ENCODE assay signal across 9 mouse cellular contexts in the genomic region with DNA sequence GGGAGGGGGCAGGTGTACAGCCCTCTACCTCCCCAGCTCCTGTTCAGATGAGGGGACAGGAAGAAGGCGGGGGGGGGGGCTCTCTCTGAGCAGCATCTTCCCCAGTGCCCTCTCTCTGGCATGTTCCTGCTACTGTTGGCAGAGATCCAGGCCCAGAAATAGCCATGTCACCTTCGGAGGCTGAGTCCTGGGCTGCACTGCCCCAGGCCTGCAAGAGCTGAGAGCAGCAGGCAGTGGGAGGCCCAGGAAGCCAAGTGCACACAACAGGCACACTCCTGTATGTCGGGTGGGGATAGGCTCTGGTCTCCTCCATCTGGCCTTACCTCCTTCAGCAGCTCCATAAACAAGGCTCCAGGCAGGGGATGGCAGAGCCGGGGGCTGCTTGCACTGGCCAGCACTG. TPM values are rescaled to one million over a fixed set of nuclear protein-coding genes. Genes with fewer than 3 reads are reported as not detected.
A peak's percentile ranks its signal among the peaks of the same experiment; 100 is the strongest.
DNase-seq lines count a peak whose midpoint lies in the region; ATAC-seq lines count a peak whose summit lies in the region.
"Had no signal": no experiment of that assay in that cellular context is flagged by ENCODE, and none has a peak within 500 bp of the region (broad histone marks: within the 10 kb centered on the region; RNA-seq: fewer than 3 reads in every experiment).

No protein-coding gene starts in this region.

- peaks cover 26 to 38% of the 10 kb centered on the region in 2 experiments for H3K4me1 ChIP-seq in heart, embryonic 14.5 days (ENCODE audit: control insufficient read depth in 2 of 2, insufficient read depth in 2 of 2, low read length in 2 of 2)
- peaks cover 60% of the 10 kb centered on the region for H3K4me1 ChIP-seq in megakaryocyte, embryonic 14.5 days
- H3K4me1 ChIP-seq in liver, embryonic 12.5 days, result peaks cover 59% of the 10 kb centered on the region

- H3K9ac ChIP-seq in heart, embryonic 14.5 days (ENCODE audit: low read length), result peak overlapping the region; percentile 65
- no peak overlapping the region for H3K9ac ChIP-seq in liver, embryonic 12.5 days
- H3K9ac ChIP-seq: liver, embryonic 13.5 days had no signal

- DNase-seq in gastrocnemius, adult 18-20 months (ENCODE audit: low spot score), result peak; percentile 52
- no peak for DNase-seq in gastrocnemius, postnatal 10 days
- peak; percentile 28 for DNase-seq in adrenal gland, postnatal 25 days
- DNase-seq in B cell, adult 2 months, result no peak
- no peak for DNase-seq in ovary, postnatal 14 days (ENCODE audit: low spot score)
- DNase-seq: liver, embryonic 13.5 days had no signal

- H3K27me3 ChIP-seq in heart, embryonic 14.5 days (ENCODE audit: control insufficient read depth, insufficient read depth, low read length), result no peaks in the 10 kb centered on the region
- H3K27me3 ChIP-seq in megakaryocyte, embryonic 14.5 days (replicated peaks), result peaks cover 70% of the 10 kb centered on the region
- H3K27me3 ChIP-seq in liver, embryonic 12.5 days (replicated peaks), result peaks cover 20% of the 10 kb centered on the region

- peak overlapping the region; percentile 95 to 99 for H3K27ac ChIP-seq in heart, embryonic 14.5 days (replicated peaks in 1 of 2; ENCODE audit: control insufficient read depth in 1 of 2, insufficient read depth in 1 of 2, low read depth in 2 of 2, low read length in 2 of 2)
- H3K27ac ChIP-seq in liver, embryonic 12.5 days, result no peak overlapping the region
- H3K27ac ChIP-seq: liver, embryonic 13.5 days had no signal

- ATAC-seq in heart, embryonic 14.5 days (ENCODE audit: insufficient number of reproducible peaks, insufficient read depth, low FRiP score, low read depth), result peak; percentile 82
- ATAC-seq in liver, embryonic 12.5 days, result no peak

- 12% methylated on average over 4 of the region's 4 CpGs for WGBS in heart, embryonic 14.5 days
- WGBS in liver, embryonic 12.5 days (ENCODE audit: insufficient replicate concordance), result 48% methylated on average over 4 of the region's 4 CpGs

- 0 out of 4 replicates have a peak overlapping the region, but pooled peaks of 1 of the 2 experiments have one; percentile 3 for H3K4me3 ChIP-seq in heart, embryonic 14.5 days (ENCODE audit: control insufficient read depth in 1 of 2, insufficient read depth in 1 of 2, low read depth in 1 of 2, low read length in 2 of 2)
- peak overlapping the region; percentile 50 for H3K4me3 ChIP-seq in megakaryocyte, embryonic 14.5 days (replicated peaks)
- H3K4me3 ChIP-seq in liver, embryonic 12.5 days, result no peak overlapping the region
- H3K4me3 ChIP-seq: liver, embryonic 13.5 days had no signal

- no peaks in the 10 kb centered on the region for H3K9me3 ChIP-seq in heart, embryonic 14.5 days (ENCODE audit: control insufficient read depth, low read length)
- H3K9me3 ChIP-seq in megakaryocyte, embryonic 14.5 days, result no peaks in the 10 kb centered on the region
- no peaks in the 10 kb centered on the region for H3K9me3 ChIP-seq in liver, embryonic 12.5 days (replicated peaks)
- H3K9me3 ChIP-seq: liver, embryonic 13.5 days had no signal

- H3K4me2 ChIP-seq in heart, embryonic 14.5 days (ENCODE audit: low read length), result peak overlapping the region; percentile 59
- no peak overlapping the region for H3K4me2 ChIP-seq in liver, embryonic 12.5 days
- H3K4me2 ChIP-seq: liver, embryonic 13.5 days had no signal

- H3K36me3 ChIP-seq in heart, embryonic 14.5 days (ENCODE audit: control insufficient read depth, insufficient read depth, low read length), result no peaks in the 10 kb centered on the region
- H3K36me3 ChIP-seq in megakaryocyte, embryonic 14.5 days (replicated peaks; ENCODE audit: low read length), result no peaks in the 10 kb centered on the region
- H3K36me3 ChIP-seq in liver, embryonic 12.5 days, result no peaks in the 10 kb centered on the region
- H3K36me3 ChIP-seq: liver, embryonic 13.5 days had no signal

RNA-seq across cellular contexts. Expression of a gene that starts 16.7 kb away (rescaled TPM):
- total RNA-seq in gastrocnemius, adult 18-20 months (2021), result 1 to 10 TPM; 1.1 to 1.9 TPM
- under 1 TPM; 0.61 to 0.99 TPM for total RNA-seq in gastrocnemius, postnatal 10 days (2021)
- total RNA-seq in adrenal gland, postnatal 25 days (2021), result 1.6 and 2.0 TPM in 2 replicates
- polyA plus RNA-seq in heart, embryonic 14.5 days (2014; fragmentation: Nextera tagmentation; extraction: Ambion mirVana), result 1.4 and 1.5 TPM in 2 replicates
- polyA plus RNA-seq in megakaryocyte, embryonic 14.5 days (2012; ENCODE audit: insufficient read depth, low replicate concordance), result not detected in 2 replicates
- 0.23 TPM in 2 replicates for polyA plus RNA-seq in liver, embryonic 12.5 days (2016; fragmentation: Nextera tagmentation; extraction: Ambion mirVana)

Comparison
In these comparisons a context has a peak if more than half of its experiments do, and no peak if none do; other contexts are left out.
1. DNase-seq: peak in gastrocnemius, adult 18-20 months (single experiment) and adrenal gland, postnatal 25 days (single experiment); none in gastrocnemius, postnatal 10 days (single experiment), B cell, adult 2 months (0 of 2) and ovary, postnatal 14 days (single experiment).